Mouse (Mus musculus) stomach, embryonic 14.5 days (tissue): Measurements from ENCODE around the gene Ifitm2. TPM values are rescaled to one million over a fixed set of nuclear protein-coding genes. Genes with fewer than 3 reads are reported as not detected.
A peak's percentile ranks its signal among the peaks of the same experiment; 100 is the strongest.
"Not testable (repeated sequence)": the region's sequence is repeated elsewhere in the genome, so short reads cannot be mapped to it uniquely, and the experiment has no call there.

Experiments
- ATAC-seq: fragments of 200-750 bp; cut with Nextera tagmentation; 2 replicates; pipeline ENCODE4 v1.8.0; 2017; ENCODE audit warnings: low read depth, moderate TSS enrichment; ENCODE audit not compliant: insufficient number of reproducible peaks, insufficient read depth, low FRiP score
- H3K27ac ChIP-seq: fragments of 300-500 bp; sonication (generic); 2 replicates; pipeline ENCODE4 v1.5.1; 2014; ENCODE audit warnings: mild to moderate bottlenecking, low read length, moderate library complexity, mixed read lengths
- H3K27me3 ChIP-seq: fragments of 300-500 bp; sonication (generic); 2 replicates; pipeline ENCODE4 v1.6.1; 2014; ENCODE audit warnings: low read length, control low read depth, mixed read lengths; ENCODE audit not compliant: control insufficient read depth, insufficient read depth
- H3K36me3 ChIP-seq: fragments of 300-500 bp; sonication (generic); 2 replicates; pipeline ENCODE4 v1.6.1; 2014; ENCODE audit warnings: mild to moderate bottlenecking, control low read depth, low read length, moderate library complexity, mixed read lengths; ENCODE audit not compliant: control insufficient read depth, insufficient read depth
- H3K4me1 ChIP-seq: fragments of 300-500 bp; sonication (generic); 2 replicates; pipeline ENCODE4 v1.6.1; 2014; ENCODE audit warnings: low read length, control low read depth, mixed read lengths; ENCODE audit not compliant: control insufficient read depth, insufficient read depth
- H3K4me2 ChIP-seq: fragments of 300-500 bp; sonication (generic); replicated peaks from 2 replicates; pipeline ENCODE4 v1.6.1; 2014; ENCODE audit warnings: low read depth, low read length, control low read depth
- H3K4me3 ChIP-seq: fragments of 300-500 bp; sonication (generic); 2 replicates; pipeline ENCODE4 v1.5.1; 2014; ENCODE audit warnings: low read depth, low read length, control low read depth
- H3K9ac ChIP-seq: fragments of 300-500 bp; sonication (generic); replicated peaks from 2 replicates; pipeline ENCODE4 v1.6.1; 2014; ENCODE audit warnings: low read depth, mild to moderate bottlenecking, control low read depth, low read length, moderate library complexity, mixed read lengths
- H3K9me3 ChIP-seq: fragments of 300-500 bp; sonication (generic); 2 replicates; pipeline ENCODE4 v1.6.1; 2016; ENCODE audit warnings: low read depth, low read length, control low read depth; ENCODE audit not compliant: control insufficient read depth
- WGBS: fragments of 180-500 bp; shearing (Covaris S2); extraction: QIAGEN DNeasy Blood & Tissue Kit; methylation state at CpG from one replicate; pipeline ENCODE4 v1.1.7; 2014; 5-methylcytosine and 5-hydroxymethylcytosine counted together
- polyA plus RNA-seq: library from polyadenylated mRNA; unstranded; fragments of >200 nt; fragmentation: Nextera tagmentation; extraction: Ambion mirVana; gene quantifications from 2 replicates; pipeline ENCODE4 v1.2.1, GENCODE M21; 2014

Gene Ifitm2
- polyA plus RNA-seq, 1 experiment from 2014 or later = 1,501 TPM

- no peak overlapping the region for H3K9ac ChIP-seq
- no peak overlapping the region for H3K4me2 ChIP-seq
- H3K27ac ChIP-seq = no peak overlapping the region
- no peaks in the 10 kb centered on the region for H3K36me3 ChIP-seq
- ATAC-seq = no peak
- 51% methylated on average over 6 of the region's 6 CpGs for WGBS
- H3K27me3 ChIP-seq = no peaks in the 10 kb centered on the region
- no peak overlapping the region for H3K4me3 ChIP-seq
- H3K4me1 ChIP-seq = no peaks in the 10 kb centered on the region
- no peaks in the 10 kb centered on the region for H3K9me3 ChIP-seq
Measured at GRCm38 (mm10) chr7:140990185-140990584, 34.4 kb upstream of the Ifitm2 start.

- 68% methylated on average over 4 of the region's 4 CpGs for WGBS
- no peak overlapping the region for H3K4me3 ChIP-seq
- H3K27me3 ChIP-seq = no peaks in the 10 kb centered on the region
- no peak overlapping the region for H3K9ac ChIP-seq
- 0 out of 2 replicates have a peak, but pooled peaks have one; percentile 10 for ATAC-seq
- no peak overlapping the region for H3K4me2 ChIP-seq
- H3K4me1 ChIP-seq = no peaks in the 10 kb centered on the region
- H3K27ac ChIP-seq = no peak overlapping the region
- no peaks in the 10 kb centered on the region for H3K9me3 ChIP-seq
- H3K36me3 ChIP-seq = no peaks in the 10 kb centered on the region
Measured at GRCm38 (mm10) chr7:140989022-140989421, 33.2 kb upstream of the Ifitm2 start.

- Histone ChIP-seq H3K4me3 (no peak overlapping the region), H3K36me3 (no peaks in the 10 kb centered on the region), H3K4me1 (no peaks in the 10 kb centered on the region), H3K9ac (no peak overlapping the region), H3K4me2 (no peak overlapping the region), H3K27me3 (no peaks in the 10 kb centered on the region), H3K27ac (no peak overlapping the region), H3K9me3 (no peaks in the 10 kb centered on the region)
- no peak for ATAC-seq
- WGBS = 72% methylated on average over 17 of the region's 17 CpGs
Measured at GRCm38 (mm10) chr7:140987182-140988138, 31.7 kb upstream of the Ifitm2 start.

GRCm38 (mm10) chr7:140982971-140983370 lies 27.2 kb upstream of the Ifitm2 start:
- H3K27me3 ChIP-seq = no peaks in the 10 kb centered on the region
- no peaks in the 10 kb centered on the region for H3K36me3 ChIP-seq
- 90% methylated on average over 7 of the region's 7 CpGs for WGBS
- no peaks in the 10 kb centered on the region for H3K4me1 ChIP-seq
- H3K9ac ChIP-seq = no peak overlapping the region
- no peak for ATAC-seq
- no peak overlapping the region for H3K27ac ChIP-seq
- H3K9me3 ChIP-seq = no peaks in the 10 kb centered on the region
- no peak overlapping the region for H3K4me3 ChIP-seq
- no peak overlapping the region for H3K4me2 ChIP-seq

- no peaks in the 10 kb centered on the region for H3K36me3 ChIP-seq
- H3K4me2 ChIP-seq = no peak overlapping the region
- H3K27ac ChIP-seq = no peak overlapping the region
- H3K9ac ChIP-seq = no peak overlapping the region
- H3K4me3 ChIP-seq = no peak overlapping the region
- no peaks in the 10 kb centered on the region for H3K9me3 ChIP-seq
- no peak for ATAC-seq
- 91% methylated on average over 8 of the region's 8 CpGs for WGBS
- no peaks in the 10 kb centered on the region for H3K4me1 ChIP-seq
- no peaks in the 10 kb centered on the region for H3K27me3 ChIP-seq
Measured at GRCm38 (mm10) chr7:140981704-140982103, 25.9 kb upstream of the Ifitm2 start.

GRCm38 (mm10) chr7:140976720-140977119 lies 20.9 kb upstream of the Ifitm2 start:
- H3K4me2 ChIP-seq, H3K36me3 ChIP-seq, H3K27ac ChIP-seq, H3K4me3 ChIP-seq, H3K9ac ChIP-seq, H3K27me3 ChIP-seq, ATAC-seq, H3K9me3 ChIP-seq: not testable (repeated sequence)
- peaks cover 18% of the 10 kb centered on the region for H3K4me1 ChIP-seq
- WGBS = 83% methylated on average over 9 of the region's 9 CpGs

- no peaks in the 10 kb centered on the region for H3K27me3 ChIP-seq
- H3K4me3 ChIP-seq = no peak overlapping the region
- no peak overlapping the region for H3K4me2 ChIP-seq
- peaks cover 29% of the 10 kb centered on the region for H3K4me1 ChIP-seq
- no peak for ATAC-seq
- peak overlapping the region; percentile 55; the same call in 1 of the 2 replicates for H3K27ac ChIP-seq
- H3K9me3 ChIP-seq = no peaks in the 10 kb centered on the region
- no peak overlapping the region for H3K9ac ChIP-seq
- WGBS = 38% methylated on average over 3 of the region's 3 CpGs
- H3K36me3 ChIP-seq = no peaks in the 10 kb centered on the region
Measured at GRCm38 (mm10) chr7:140975465-140975864, 19.7 kb upstream of the Ifitm2 start.

- no peak for ATAC-seq
- no peak overlapping the region for H3K4me3 ChIP-seq
- no peaks in the 10 kb centered on the region for H3K36me3 ChIP-seq
- H3K27ac ChIP-seq = peak overlapping the region; percentile 55; the same call in 1 of the 2 replicates
- 0 out of 2 replicates have a peak overlapping the region, but pooled peaks have one; percentile 4 for H3K9ac ChIP-seq
- no peak overlapping the region for H3K4me2 ChIP-seq
- no peaks in the 10 kb centered on the region for H3K9me3 ChIP-seq
- no peaks in the 10 kb centered on the region for H3K27me3 ChIP-seq
- H3K4me1 ChIP-seq = peaks cover 34% of the 10 kb centered on the region
- WGBS = 14% methylated on average over 9 of the region's 9 CpGs
Measured at GRCm38 (mm10) chr7:140974940-140975339, 19.2 kb upstream of the Ifitm2 start.
